ENCODE assay signal across 10 mouse cellular contexts in the genomic region with DNA sequence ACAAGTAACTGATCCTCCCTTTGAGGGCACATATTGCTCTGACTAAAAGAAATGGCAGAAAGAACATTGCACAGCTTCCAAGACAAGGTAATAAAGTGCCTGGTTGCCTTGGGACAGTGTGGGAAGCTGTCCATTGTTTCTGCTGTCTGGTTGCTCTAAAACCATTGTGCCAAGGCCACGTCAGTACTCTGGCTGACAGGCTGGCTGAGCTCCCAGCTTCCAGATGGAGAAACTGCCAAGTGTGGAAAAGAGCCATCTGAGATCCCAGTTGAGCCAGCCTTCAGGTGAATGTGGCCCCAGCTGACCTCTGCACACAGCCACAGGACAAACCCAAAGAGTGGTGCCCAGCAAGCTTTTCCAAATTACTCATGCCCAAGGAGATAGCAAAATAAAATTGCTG.
DNase-seq lines count a peak whose midpoint lies in the region; ATAC-seq and TF ChIP-seq lines count a peak whose summit lies in the region.
"Had no signal": no experiment of that assay in that cellular context is flagged by ENCODE, and none has a peak within 500 bp of the region (broad histone marks: within the 10 kb centered on the region; RNA-seq: fewer than 3 reads in every experiment).

No protein-coding gene starts in this region.

- no peak overlapping the region for H3K9ac ChIP-seq in midbrain, embryonic 14.5 days (replicated peaks; ENCODE audit: low read length)
- H3K9ac ChIP-seq in midbrain, embryonic 13.5 days (replicated peaks) = no peak overlapping the region

- no peak overlapping the region for H3K4me3 ChIP-seq in midbrain, embryonic 14.5 days (replicated peaks; ENCODE audit: low read depth, low read length)
- H3K4me3 ChIP-seq in midbrain, embryonic 13.5 days (replicated peaks) = no peak overlapping the region
- no peak overlapping the region for H3K4me3 ChIP-seq in cerebellum, adult 2 months (replicated peaks; ENCODE audit: insufficient read depth, low read depth, low read length)

- 37% methylated on average over 1 of the region's 1 CpGs for WGBS in midbrain, embryonic 14.5 days
- 36% methylated on average over 1 of the region's 1 CpGs for WGBS in midbrain, embryonic 13.5 days
- 0% methylated on average over 1 of the region's 1 CpGs for WGBS in cerebellum, adult 2 months

- H3K9me3 ChIP-seq in midbrain, embryonic 14.5 days (ENCODE audit: control insufficient read depth, low read length) = no peaks in the 10 kb centered on the region
- H3K9me3 ChIP-seq in midbrain, embryonic 13.5 days = no peaks in the 10 kb centered on the region

- H3K4me2 ChIP-seq in midbrain, embryonic 14.5 days (ENCODE audit: low read length) = no peak overlapping the region
- no peak overlapping the region for H3K4me2 ChIP-seq in midbrain, embryonic 13.5 days (replicated peaks)

- no peak overlapping the region for H3K27ac ChIP-seq in midbrain, embryonic 14.5 days (replicated peaks; ENCODE audit: low read depth, low read length)
- H3K27ac ChIP-seq in midbrain, embryonic 13.5 days = no peak overlapping the region
- H3K27ac ChIP-seq in cerebellum, adult 2 months (ENCODE audit: insufficient read depth, low read length) = no peak overlapping the region
- H3K27ac ChIP-seq: macrophage had no signal

- TF ChIP-seq POLR2A in cerebellum, adult 2 months (IDR thresholded peaks at IDR 0.05; ENCODE audit: borderline replicate concordance, insufficient read depth, low read length) = no peak

- DNase-seq in midbrain, embryonic 14.5 days = peak; percentile 39
- peak; percentile 97 to 99 for DNase-seq in cerebellum, adult 2 months
- peak; percentile 23 for DNase-seq in gastrocnemius, postnatal 14 days
- DNase-seq in layer of hippocampus, adult 9-11 months = peak; percentile 59
- DNase-seq in right cerebral cortex, postnatal 10 days (ENCODE audit: low spot score in 2 of 2) = peak; percentile 75 to 78
- DNase-seq in thymus, adult 18-20 months = no peak
- DNase-seq in thymus, postnatal 10 days (ENCODE audit: low spot score in 2 of 2) = no peak

- no peaks in the 10 kb centered on the region for H3K27me3 ChIP-seq in midbrain, embryonic 14.5 days (ENCODE audit: control insufficient read depth, insufficient read depth, low read length)
- no peaks in the 10 kb centered on the region for H3K27me3 ChIP-seq in midbrain, embryonic 13.5 days
- H3K27me3 ChIP-seq in cerebellum, adult 2 months (ENCODE audit: control insufficient read depth, insufficient read depth, low read length) = no peaks in the 10 kb centered on the region
- H3K27me3 ChIP-seq: Patski had no signal

- intact Hi-C loops in gastrocnemius, postnatal 14 days (cut with DNase I; ENCODE audit: low total_unique reads) = no loop called here

- no peak for TF ChIP-seq CTCF in cerebellum, adult 2 months (IDR thresholded peaks at IDR 0.05; ENCODE audit: borderline replicate concordance, insufficient read depth, low read depth, low read length)

- ATAC-seq in midbrain, embryonic 14.5 days (ENCODE audit: low FRiP score, low TSS enrichment) = no peak
- ATAC-seq in midbrain, embryonic 13.5 days = no peak
- ATAC-seq: Patski had no signal

- no peaks in the 10 kb centered on the region for H3K4me1 ChIP-seq in midbrain, embryonic 14.5 days (ENCODE audit: control insufficient read depth, insufficient read depth, low read length)
- no peaks in the 10 kb centered on the region for H3K4me1 ChIP-seq in midbrain, embryonic 13.5 days (replicated peaks)
- peaks cover 8% of the 10 kb centered on the region; the same call in 1 of the 2 replicates for H3K4me1 ChIP-seq in cerebellum, adult 2 months (ENCODE audit: control insufficient read depth, insufficient read depth, low read length)

- no peaks in the 10 kb centered on the region for H3K36me3 ChIP-seq in midbrain, embryonic 14.5 days (ENCODE audit: control insufficient read depth, insufficient read depth, low read length)
- no peaks in the 10 kb centered on the region for H3K36me3 ChIP-seq in midbrain, embryonic 13.5 days

Comparison
In these comparisons a context has a peak if more than half of its experiments do, and no peak if none do; other contexts are left out.
1. DNase-seq: peak in midbrain, embryonic 14.5 days (single experiment), cerebellum, adult 2 months (2 of 2), gastrocnemius, postnatal 14 days (single experiment), layer of hippocampus, adult 9-11 months (single experiment) and right cerebral cortex, postnatal 10 days (2 of 2); none in thymus, adult 18-20 months (0 of 2) and thymus, postnatal 10 days (0 of 2).